Mouse (Mus musculus): ENCODE data around the gene Numbl. TPM values are rescaled to one million over a fixed set of nuclear protein-coding genes. Genes with fewer than 3 reads are reported as not detected.

Numbl gene
- polyA plus RNA-seq (2015; fragmentation: Nextera tagmentation; extraction: Ambion mirVana): 13.7 and 15.8 TPM in 2 replicates

DNA sequence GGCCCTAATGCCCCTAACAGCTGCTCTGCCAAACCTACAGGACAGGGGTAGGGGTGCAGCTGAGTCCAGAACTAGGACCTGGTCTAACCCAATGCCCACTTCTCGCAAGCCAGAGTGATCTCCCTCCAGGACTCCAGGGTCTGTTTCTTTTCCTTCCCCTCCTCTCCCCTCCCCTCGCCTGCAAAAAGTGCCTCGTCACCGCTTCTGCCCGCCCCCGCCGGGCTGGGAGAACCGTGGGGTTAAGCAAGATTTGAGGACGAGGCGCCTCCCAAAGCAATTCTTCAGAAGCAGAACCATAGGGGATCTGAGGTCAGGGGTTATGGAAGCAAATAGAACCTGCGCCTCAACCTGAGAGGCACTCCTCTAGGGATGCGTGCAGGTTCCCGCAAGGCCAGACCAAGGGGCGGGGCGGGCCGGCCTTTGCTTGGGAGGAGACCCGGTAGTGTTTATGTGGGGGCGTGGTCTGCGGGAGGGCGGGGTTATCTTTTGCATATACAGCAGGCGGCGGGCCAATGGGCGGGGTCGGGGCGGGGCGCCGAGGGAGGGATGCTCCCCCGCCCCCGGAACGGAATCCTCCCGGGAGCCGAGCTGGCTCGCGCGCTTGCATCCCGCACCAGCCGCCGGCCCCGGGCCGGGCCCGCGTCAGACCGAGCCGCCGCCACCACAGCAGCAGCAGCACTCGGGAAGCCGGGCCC, at the start of gene Numbl:
TSS of gene Numbl (plus strand) at position 229 of the 695 bp plus-strand sequence.
- peaks cover 9% of the 10 kb centered on the region; the same call in 1 of the 2 replicates for H3K36me3 ChIP-seq (ENCODE audit: control insufficient read depth, insufficient read depth, low read length)
- peak within 1 kb of the TSS; percentile 91 for H3K9ac ChIP-seq (ENCODE audit: low read length)
- H3K9me3 ChIP-seq (replicated peaks; ENCODE audit: control insufficient read depth, low read length): no peaks in the 10 kb centered on the region
- H3K4me3 ChIP-seq (replicated peaks; ENCODE audit: low read length): peak within 1 kb of the TSS; percentile 79
- no peaks in the 10 kb centered on the region for H3K27me3 ChIP-seq (ENCODE audit: control insufficient read depth, insufficient read depth, low read length)
- peak; percentile 88 for ATAC-seq (ENCODE audit: insufficient read depth, low FRiP score)
- H3K27ac ChIP-seq (ENCODE audit: low read length): peak within 1 kb of the TSS; percentile 83
- 1% methylated on average over 44 of the region's 47 CpGs for WGBS
- peak within 1 kb of the TSS; percentile 67 for H3K4me2 ChIP-seq (ENCODE audit: low read depth, low read length)
- H3K4me1 ChIP-seq (ENCODE audit: control insufficient read depth, insufficient read depth, low read length): peaks cover 23% of the 10 kb centered on the region

DNA sequence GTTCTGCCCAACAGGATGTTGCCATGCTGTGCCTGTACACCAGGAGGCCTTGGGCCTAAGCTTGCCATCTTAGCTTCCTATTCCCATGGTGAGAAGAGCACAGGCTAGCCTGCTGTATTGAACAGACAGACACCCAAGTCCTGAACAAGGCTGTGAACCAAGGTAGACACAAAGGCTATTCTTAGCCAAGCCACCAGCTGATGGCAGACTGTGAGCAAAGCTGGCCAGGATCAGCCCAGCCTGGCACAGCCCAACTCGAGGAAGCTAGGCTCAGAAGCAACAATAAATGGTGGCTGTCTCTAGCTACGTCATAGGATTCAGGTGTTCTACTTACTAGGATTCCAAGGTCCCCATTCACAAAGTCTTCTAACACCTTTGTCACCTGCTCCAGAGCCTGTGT, 45.6 kb upstream of the Numbl start:
- Histone ChIP-seq H3K27me3 (ENCODE audit: control insufficient read depth, insufficient read depth, low read length) (no peaks in the 10 kb centered on the region), H3K4me1 (ENCODE audit: control insufficient read depth, insufficient read depth, low read length) (no peaks in the 10 kb centered on the region), H3K4me2 (ENCODE audit: low read depth, low read length) (no peak overlapping the region), H3K4me3 (replicated peaks; ENCODE audit: low read length) (no peak overlapping the region), H3K9me3 (replicated peaks; ENCODE audit: control insufficient read depth, low read length) (no peaks in the 10 kb centered on the region), H3K36me3 (ENCODE audit: control insufficient read depth, insufficient read depth, low read length) (peaks cover 36% of the 10 kb centered on the region), H3K9ac (ENCODE audit: low read length) (no peak overlapping the region), H3K27ac (ENCODE audit: low read length) (no peak overlapping the region)
- 86% methylated on average over 2 of the region's 2 CpGs for WGBS
- no peak for ATAC-seq (ENCODE audit: insufficient read depth, low FRiP score)

DNA sequence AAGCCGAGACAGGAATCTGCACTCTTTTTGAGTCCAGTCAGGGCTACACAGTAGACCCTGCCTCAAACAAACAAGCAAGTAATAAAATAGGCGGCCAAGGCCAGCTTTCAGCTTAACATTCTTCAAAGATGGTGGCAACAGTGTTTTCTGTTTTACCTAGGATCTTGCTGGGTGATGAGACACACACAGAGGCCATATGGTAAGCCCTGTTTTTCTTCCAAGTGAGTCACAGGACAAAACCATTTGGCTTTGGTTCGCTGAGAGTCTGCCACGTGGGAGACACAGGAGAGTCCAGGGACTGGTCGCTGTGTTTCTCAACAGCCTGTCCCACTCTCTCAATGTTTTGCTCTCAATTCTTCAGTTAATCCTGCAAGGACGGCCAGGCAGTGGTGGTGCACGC, 39.6 kb upstream of the Numbl start:
- H3K4me3 ChIP-seq (replicated peaks; ENCODE audit: low read length): no peak overlapping the region
- no peak overlapping the region for H3K4me2 ChIP-seq (ENCODE audit: low read depth, low read length)
- ATAC-seq (ENCODE audit: insufficient read depth, low FRiP score): no peak
- WGBS: 85% methylated on average over 7 of the region's 7 CpGs
- no peaks in the 10 kb centered on the region for H3K27me3 ChIP-seq (ENCODE audit: control insufficient read depth, insufficient read depth, low read length)
- peaks cover 3% of the 10 kb centered on the region; the same call in 1 of the 2 replicates for H3K4me1 ChIP-seq (ENCODE audit: control insufficient read depth, insufficient read depth, low read length)
- H3K9ac ChIP-seq (ENCODE audit: low read length): no peak overlapping the region
- no peak overlapping the region for H3K27ac ChIP-seq (ENCODE audit: low read length)
- H3K36me3 ChIP-seq (ENCODE audit: control insufficient read depth, insufficient read depth, low read length): peaks cover 13% of the 10 kb centered on the region
- H3K9me3 ChIP-seq (replicated peaks; ENCODE audit: control insufficient read depth, low read length): no peaks in the 10 kb centered on the region

DNA sequence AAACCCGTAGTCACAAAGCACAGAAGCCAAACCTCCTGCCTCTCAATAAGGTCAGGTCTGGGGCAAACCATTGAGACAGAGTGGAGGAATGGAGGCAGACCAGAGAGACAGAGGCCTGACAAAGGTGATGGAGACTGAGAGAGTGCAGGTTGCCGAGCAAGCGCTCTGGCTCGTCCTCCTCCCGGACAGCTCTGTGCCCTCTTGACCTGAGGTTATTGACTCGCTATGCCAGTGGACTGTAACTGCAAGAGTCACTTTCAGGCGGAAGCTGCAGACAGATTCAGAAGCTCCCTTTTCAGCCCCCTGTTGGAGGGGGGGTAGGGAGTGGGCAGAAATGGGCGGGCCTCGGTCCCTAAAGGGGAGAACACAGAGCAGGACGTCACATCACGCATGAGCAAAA, 38.3 kb upstream of the Numbl start:
- ATAC-seq (ENCODE audit: insufficient read depth, low FRiP score): no peak
- WGBS: 78% methylated on average over 11 of the region's 11 CpGs
- Histone ChIP-seq H3K4me1 (ENCODE audit: control insufficient read depth, insufficient read depth, low read length) (peaks cover 16% of the 10 kb centered on the region), H3K27ac (ENCODE audit: low read length) (no peak overlapping the region), H3K4me2 (ENCODE audit: low read depth, low read length) (no peak overlapping the region), H3K36me3 (ENCODE audit: control insufficient read depth, insufficient read depth, low read length) (peaks cover 8% of the 10 kb centered on the region), H3K9me3 (replicated peaks; ENCODE audit: control insufficient read depth, low read length) (no peaks in the 10 kb centered on the region), H3K9ac (ENCODE audit: low read length) (no peak overlapping the region), H3K27me3 (ENCODE audit: control insufficient read depth, insufficient read depth, low read length) (no peaks in the 10 kb centered on the region), H3K4me3 (replicated peaks; ENCODE audit: low read length) (no peak overlapping the region)

DNA sequence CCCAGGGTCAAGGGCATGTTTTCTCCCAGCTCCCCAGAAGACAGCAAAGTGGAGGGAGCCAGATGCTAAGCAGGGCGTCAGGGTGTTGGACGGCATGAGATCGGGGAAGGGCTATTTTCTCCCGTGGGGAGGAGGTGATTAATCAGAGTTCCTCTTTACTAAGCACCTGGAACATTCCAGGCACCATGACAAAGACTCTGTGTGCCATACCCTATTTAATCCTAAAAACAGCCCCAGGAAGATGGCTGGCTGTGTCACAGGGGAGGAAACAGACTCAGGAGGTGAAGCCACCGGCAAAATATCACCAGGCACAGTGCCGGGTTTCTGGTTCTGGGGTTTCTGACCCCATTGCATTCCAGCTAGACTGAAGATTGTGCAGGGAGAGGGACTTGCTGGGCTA, 36.3 kb upstream of the Numbl start:
- Histone ChIP-seq H3K4me1 (ENCODE audit: control insufficient read depth, insufficient read depth, low read length) (peaks cover 36% of the 10 kb centered on the region), H3K27ac (ENCODE audit: low read length) (no peak overlapping the region; the same call in 1 of the 2 replicates), H3K4me3 (replicated peaks; ENCODE audit: low read length) (no peak overlapping the region), H3K9me3 (replicated peaks; ENCODE audit: control insufficient read depth, low read length) (no peaks in the 10 kb centered on the region), H3K4me2 (ENCODE audit: low read depth, low read length) (no peak overlapping the region), H3K36me3 (ENCODE audit: control insufficient read depth, insufficient read depth, low read length) (peaks cover 3% of the 10 kb centered on the region; the same call in 1 of the 2 replicates), H3K9ac (ENCODE audit: low read length) (0 out of 2 replicates have a peak overlapping the region, but pooled peaks have one; percentile 7), H3K27me3 (ENCODE audit: control insufficient read depth, insufficient read depth, low read length) (no peaks in the 10 kb centered on the region)
- ATAC-seq (ENCODE audit: insufficient read depth, low FRiP score): no peak
- WGBS: 61% methylated on average over 6 of the region's 6 CpGs

DNA sequence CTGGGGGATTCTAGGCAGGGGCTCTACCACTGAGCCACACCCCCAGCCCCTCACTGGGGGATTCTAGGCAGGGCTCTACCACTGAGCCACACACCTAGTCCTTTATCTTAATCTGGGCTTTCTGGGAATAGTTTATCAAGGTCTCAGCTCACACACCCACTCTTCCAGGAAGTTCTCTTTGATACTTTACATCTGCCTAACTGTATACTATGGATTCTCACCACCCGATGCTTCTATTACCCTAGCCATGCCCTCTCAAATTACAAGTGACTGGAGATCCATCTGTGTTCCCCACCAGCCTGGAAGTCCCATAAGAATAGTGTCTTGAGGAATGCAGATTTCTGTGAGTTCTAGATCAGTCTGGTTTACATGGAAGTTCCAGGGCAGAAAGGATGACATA, 35.7 kb upstream of the Numbl start:
- Histone ChIP-seq H3K4me3 (replicated peaks; ENCODE audit: low read length) (no peak overlapping the region), H3K4me2 (ENCODE audit: low read depth, low read length) (no peak overlapping the region), H3K27me3 (ENCODE audit: control insufficient read depth, insufficient read depth, low read length) (no peaks in the 10 kb centered on the region), H3K27ac (ENCODE audit: low read length) (no peak overlapping the region), H3K4me1 (ENCODE audit: control insufficient read depth, insufficient read depth, low read length) (peaks cover 37% of the 10 kb centered on the region), H3K36me3 (ENCODE audit: control insufficient read depth, insufficient read depth, low read length) (no peaks in the 10 kb centered on the region), H3K9me3 (replicated peaks; ENCODE audit: control insufficient read depth, low read length) (no peaks in the 10 kb centered on the region), H3K9ac (ENCODE audit: low read length) (no peak overlapping the region)
- no peak for ATAC-seq (ENCODE audit: insufficient read depth, low FRiP score)
- WGBS: 59% methylated on average over 1 of the region's 1 CpGs

DNA sequence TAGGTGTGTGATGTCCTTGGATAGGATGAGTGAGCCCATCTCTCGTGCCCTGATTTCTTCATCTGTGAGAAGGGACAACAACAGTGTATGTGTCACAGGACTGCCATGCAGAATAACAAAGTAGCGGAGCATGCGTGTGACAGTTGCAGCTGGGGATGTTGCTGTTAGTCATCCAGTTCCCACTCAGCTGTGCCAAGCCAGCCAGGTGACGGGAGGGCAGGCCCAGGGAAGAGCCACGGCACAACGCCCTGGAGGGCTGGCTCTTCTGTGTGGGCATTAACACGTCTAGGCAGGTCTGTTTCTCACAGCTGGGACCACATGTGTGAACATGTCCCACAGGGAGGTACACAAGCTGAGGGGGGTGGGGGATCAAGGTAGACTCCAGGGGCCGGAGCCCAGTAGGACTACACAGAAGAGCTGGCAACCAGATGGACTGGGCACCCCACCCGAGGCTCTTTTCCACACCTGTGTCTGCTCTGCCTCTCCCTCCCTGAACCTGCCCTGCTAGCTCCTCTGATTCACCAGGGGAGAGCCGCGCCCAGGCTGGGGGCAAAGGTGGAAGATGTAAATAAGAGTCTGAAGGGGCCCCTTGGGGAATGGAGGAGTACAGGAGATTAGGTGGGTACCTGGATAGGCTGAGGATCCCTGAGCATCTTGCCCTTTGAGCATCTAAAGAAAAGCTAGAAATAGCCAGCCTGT, 33.2 kb upstream of the Numbl start:
- peaks cover 41% of the 10 kb centered on the region for H3K4me1 ChIP-seq (ENCODE audit: control insufficient read depth, insufficient read depth, low read length)
- ATAC-seq (ENCODE audit: insufficient read depth, low FRiP score): peak; percentile 64
- 46% methylated on average over 11 of the region's 11 CpGs for WGBS

DNA sequence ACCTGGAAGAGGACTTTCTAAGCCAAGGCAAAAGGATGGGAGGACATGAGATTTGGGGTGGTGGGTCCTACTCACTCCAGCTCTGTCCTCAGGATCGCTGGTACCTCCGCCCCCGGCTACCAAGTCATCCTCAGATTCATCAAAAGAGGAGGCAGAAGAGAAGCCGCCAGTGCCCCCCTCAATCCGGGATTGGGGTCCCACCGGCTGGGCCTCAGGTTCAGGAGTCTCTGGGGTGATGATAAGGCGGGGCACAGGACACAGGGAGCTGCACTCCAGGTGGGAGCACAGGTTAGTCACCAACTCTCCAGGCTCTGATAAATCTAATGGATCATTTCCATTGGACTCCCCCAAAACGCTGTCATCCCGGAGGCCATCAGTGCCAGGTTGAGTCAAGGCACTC, 31.0 kb upstream of the Numbl start:
- peak overlapping the region; percentile 91 for H3K4me3 ChIP-seq (replicated peaks; ENCODE audit: low read length)
- H3K9me3 ChIP-seq (replicated peaks; ENCODE audit: control insufficient read depth, low read length): no peaks in the 10 kb centered on the region
- 16% methylated on average over 9 of the region's 9 CpGs for WGBS
- H3K4me1 ChIP-seq (ENCODE audit: control insufficient read depth, insufficient read depth, low read length): peaks cover 41% of the 10 kb centered on the region
- peak overlapping the region; percentile 91 for H3K9ac ChIP-seq (ENCODE audit: low read length)
- H3K27me3 ChIP-seq (ENCODE audit: control insufficient read depth, insufficient read depth, low read length): no peaks in the 10 kb centered on the region
- peak overlapping the region; percentile 92; the same call in 1 of the 2 replicates for H3K27ac ChIP-seq (ENCODE audit: low read length)
- ATAC-seq (ENCODE audit: insufficient read depth, low FRiP score): no peak
- peak overlapping the region; percentile 76 for H3K4me2 ChIP-seq (ENCODE audit: low read depth, low read length)
- H3K36me3 ChIP-seq (ENCODE audit: control insufficient read depth, insufficient read depth, low read length): no peaks in the 10 kb centered on the region

More for the DNA sequence above, 33.2 kb upstream of the Numbl start:
- Histone ChIP-seq H3K4me3 (replicated peaks; ENCODE audit: low read length) (peak overlapping the region; percentile 91), H3K27me3 (ENCODE audit: control insufficient read depth, insufficient read depth, low read length) (no peaks in the 10 kb centered on the region), H3K27ac (ENCODE audit: low read length) (peak overlapping the region; percentile 77), H3K4me2 (ENCODE audit: low read depth, low read length) (peak overlapping the region; percentile 76), H3K9ac (ENCODE audit: low read length) (peak overlapping the region; percentile 32), H3K9me3 (replicated peaks; ENCODE audit: control insufficient read depth, low read length) (no peaks in the 10 kb centered on the region), H3K36me3 (ENCODE audit: control insufficient read depth, insufficient read depth, low read length) (no peaks in the 10 kb centered on the region)

DNA sequence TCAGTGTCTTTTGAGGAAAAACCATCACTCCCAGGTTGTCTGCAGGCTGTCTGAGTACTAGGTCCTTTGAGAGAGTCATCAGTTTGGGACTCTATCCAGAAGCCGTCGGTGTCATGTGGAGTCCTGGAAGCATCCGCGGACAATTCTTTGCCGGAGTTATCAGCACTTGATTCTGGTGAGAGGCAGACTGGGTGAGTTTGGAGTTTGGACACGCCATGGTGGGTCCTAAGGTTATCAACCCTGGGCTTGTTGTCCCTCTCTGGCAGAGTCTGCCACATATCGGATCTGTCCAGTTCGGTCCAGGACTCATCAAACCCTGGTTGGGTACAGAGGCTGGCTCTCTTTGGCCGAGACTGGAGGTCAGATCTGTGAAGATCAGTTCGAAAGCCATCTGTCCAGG, 30.6 kb upstream of the Numbl start:
- H3K4me3 ChIP-seq (replicated peaks; ENCODE audit: low read length): peak overlapping the region; percentile 91
- peak overlapping the region; percentile 92 for H3K27ac ChIP-seq (ENCODE audit: low read length)
- H3K4me2 ChIP-seq (ENCODE audit: low read depth, low read length): peak overlapping the region; percentile 76
- peak overlapping the region; percentile 91 for H3K9ac ChIP-seq (ENCODE audit: low read length)
- H3K27me3 ChIP-seq (ENCODE audit: control insufficient read depth, insufficient read depth, low read length): no peaks in the 10 kb centered on the region
- H3K36me3 ChIP-seq (ENCODE audit: control insufficient read depth, insufficient read depth, low read length): no peaks in the 10 kb centered on the region
- no peak for ATAC-seq (ENCODE audit: insufficient read depth, low FRiP score)
- H3K9me3 ChIP-seq (replicated peaks; ENCODE audit: control insufficient read depth, low read length): no peaks in the 10 kb centered on the region
- H3K4me1 ChIP-seq (ENCODE audit: control insufficient read depth, insufficient read depth, low read length): peaks cover 41% of the 10 kb centered on the region
- 2% methylated on average over 10 of the region's 10 CpGs for WGBS

Measured in stomach, embryonic 16.5 days (tissue).